Mouse (Mus musculus) CH12.LX (cell line): ENCODE results near the gene Snx10. TPM values are rescaled to one million over a fixed set of nuclear protein-coding genes. Genes with fewer than 3 reads are reported as not detected.

Source experiments
- DNase-seq: peaks from one replicate; pipeline ENCODE4 v3.0.0-alpha.2; 2013; ENCODE audit errors: extremely low read depth
- H3K27ac ChIP-seq: 2 replicates; pipeline ENCODE4 v1.5.1; 2012; ENCODE audit warnings: low read depth, mild to moderate bottlenecking, control low read depth, moderate library complexity; ENCODE audit not compliant: insufficient read depth
- H3K27me3 ChIP-seq: replicated peaks from 2 replicates; pipeline ENCODE3; 2012; ENCODE audit warnings: inconsistent platforms
- H3K36me3 ChIP-seq, 2 experiments: replicated peaks in 1 of 2; 2 replicates each; pipeline versions ENCODE3 to v1.6.1; 2012; ENCODE audit warnings: inconsistent platforms in 1 of 2, low read length in 1 of 2, mild to moderate bottlenecking in 1 of 2, mixed read lengths in 1 of 2, moderate library complexity in 1 of 2; ENCODE audit not compliant: control insufficient read depth in 1 of 2, insufficient read depth in 1 of 2
- H3K4me1 ChIP-seq, 2 experiments: 2 replicates each; pipeline ENCODE4 v1.6.1; 2012; ENCODE audit warnings: inconsistent platforms in 1 of 2, moderate library complexity in 1 of 2; ENCODE audit not compliant: insufficient read depth in 2 of 2, control insufficient read depth in 1 of 2
- H3K4me2 ChIP-seq: 2 replicates; pipeline ENCODE4 v1.6.1; 2012; ENCODE audit warnings: low read depth, mild to moderate bottlenecking, control low read depth; ENCODE audit not compliant: poor library complexity, insufficient read depth, severe bottlenecking
- H3K4me3 ChIP-seq, 3 experiments: fragments of 150-350 bp in 1 of 3; sonication (generic) in 1 of 3; replicated peaks in 1 of 3; 2 replicates each; pipeline versions ENCODE3 to v1.5.1; 2011 to 2012; ENCODE audit warnings: low read depth in 2 of 3, low read length in 2 of 3, mild to moderate bottlenecking in 2 of 3, moderate library complexity in 2 of 3, control low read depth in 1 of 3, improper control_type of control experiment in 1 of 3, inconsistent platforms in 1 of 3, mixed read lengths in 1 of 3; ENCODE audit not compliant: poor library complexity in 1 of 3
- H3K79me2 ChIP-seq: replicated peaks from 2 replicates; pipeline ENCODE4 v1.6.1; 2012; ENCODE audit warnings: mild to moderate bottlenecking, moderate library complexity; ENCODE audit not compliant: control insufficient read depth, poor library complexity, insufficient read depth, severe bottlenecking; ENCODE audit errors: extremely low read depth
- H3K9ac ChIP-seq: 2 replicates; pipeline ENCODE4 v1.6.1; 2012; ENCODE audit warnings: low read depth, mild to moderate bottlenecking, control low read depth, moderate library complexity; ENCODE audit not compliant: insufficient read depth
- H3K9me3 ChIP-seq: replicated peaks from 2 replicates; pipeline ENCODE3; 2012; ENCODE audit warnings: low read length, inconsistent platforms, mixed read lengths
- CHD1 ChIP-seq: IDR thresholded peaks from 2 replicates; pipeline ENCODE4 v1.6.1; 2012; ENCODE audit warnings: low read depth, low read length, improper control_type of control experiment, inconsistent platforms
- CTCF ChIP-seq, 2 experiments: IDR thresholded peaks in 1 of 2; conservative IDR thresholded peaks in 1 of 2; 2 replicates each; pipeline ENCODE4 v1.5.1; 2011 to 2012; ENCODE audit warnings: low read depth in 2 of 2, low read length in 2 of 2, improper control_type of control experiment in 1 of 2, inconsistent platforms in 1 of 2, mild to moderate bottlenecking in 1 of 2, moderate library complexity in 1 of 2
- ELF1 ChIP-seq: IDR thresholded peaks from 2 replicates; pipeline ENCODE4 v1.6.1; 2014; ENCODE audit warnings: low read depth, mild to moderate bottlenecking, inconsistent platforms, low read length, improper control_type of control experiment
- EP300 ChIP-seq: IDR thresholded peaks from 2 replicates; pipeline ENCODE4 v1.6.1; 2011; ENCODE audit warnings: low read length, improper control_type of control experiment
- ETS1 ChIP-seq: conservative IDR thresholded peaks from 2 replicates; pipeline ENCODE4 v1.6.1; 2012; ENCODE audit warnings: low read depth, mild to moderate bottlenecking, inconsistent platforms, low read length, improper control_type of control experiment, moderate library complexity
- JUN ChIP-seq: IDR thresholded peaks from 2 replicates; pipeline ENCODE4 v1.6.1; 2011; ENCODE audit warnings: low read depth, mild to moderate bottlenecking, low read length, improper control_type of control experiment, moderate library complexity; ENCODE audit not compliant: insufficient read depth
- KAT2A ChIP-seq: IDR thresholded peaks from 2 replicates; pipeline ENCODE4 v1.6.1; 2012; ENCODE audit warnings: low read length, improper control_type of control experiment, inconsistent platforms; ENCODE audit not compliant: insufficient replicate concordance
- NELFE ChIP-seq: IDR thresholded peaks from 2 replicates; pipeline ENCODE4 v1.6.1; 2011; ENCODE audit warnings: low read depth, low read length, improper control_type of control experiment
- NRF1 ChIP-seq: IDR thresholded peaks from 2 replicates; pipeline ENCODE4 v1.6.1; 2014; ENCODE audit warnings: low read depth, mild to moderate bottlenecking, inconsistent platforms, low read length, improper control_type of control experiment, moderate library complexity
- PAX5 ChIP-seq: IDR thresholded peaks from 2 replicates; pipeline ENCODE4 v1.6.1; 2012; ENCODE audit warnings: low read length, inconsistent platforms, mixed read lengths
- POLR2A ChIP-seq: IDR thresholded peaks from 2 replicates; pipeline ENCODE4 v1.6.1; 2011; ENCODE audit warnings: low read depth, mild to moderate bottlenecking, improper control_type of control experiment, low read length
- RAD21 ChIP-seq: IDR thresholded peaks from 2 replicates; pipeline ENCODE4 v1.6.1; 2011; ENCODE audit warnings: low read depth, mild to moderate bottlenecking, low read length, improper control_type of control experiment, moderate library complexity
- SMC3 ChIP-seq: IDR thresholded peaks from 2 replicates; pipeline ENCODE4 v1.6.1; 2011; ENCODE audit warnings: low read depth, low read length, improper control_type of control experiment
- TCF12 ChIP-seq: IDR thresholded peaks from 2 replicates; pipeline ENCODE4 v1.6.1; 2014; ENCODE audit warnings: low read depth, mild to moderate bottlenecking, inconsistent platforms, low read length, improper control_type of control experiment
- UBTF ChIP-seq: IDR thresholded peaks from 2 replicates; pipeline ENCODE4 v1.6.1; 2012; ENCODE audit warnings: low read depth, mild to moderate bottlenecking, inconsistent platforms, low read length, improper control_type of control experiment, moderate library complexity
- USF2 ChIP-seq: conservative IDR thresholded peaks from 2 replicates; pipeline ENCODE4 v1.6.1; 2011; ENCODE audit warnings: low read depth, low read length, improper control_type of control experiment
- ZC3H11A ChIP-seq: IDR thresholded peaks from 2 replicates; pipeline ENCODE4 v1.6.1; 2012; ENCODE audit warnings: low read depth, mild to moderate bottlenecking, inconsistent platforms, low read length, improper control_type of control experiment
- ZKSCAN1 ChIP-seq: IDR thresholded peaks from 2 replicates; pipeline ENCODE4 v1.6.1; 2012; ENCODE audit warnings: low read depth, inconsistent platforms, low read length, improper control_type of control experiment, borderline replicate concordance
- ZMIZ1 ChIP-seq: IDR thresholded peaks from 2 replicates; pipeline ENCODE4 v1.6.1; 2012; ENCODE audit warnings: low read depth, mild to moderate bottlenecking, inconsistent platforms, low read length, improper control_type of control experiment
- ZNF384 ChIP-seq: IDR thresholded peaks from 2 replicates; pipeline ENCODE4 v1.6.1; 2012; ENCODE audit warnings: low read depth, low read length, improper control_type of control experiment, inconsistent platforms
- dilution Hi-C: fragments of 300-500 bp; cut with MboI; formaldehyde crosslinking; loops from 2 replicates; pipeline ENCODE4 v1.14.3; 2020; ENCODE audit warnings: low sequenced_read_pairs; ENCODE audit not compliant: extremely low pct_unique_long_range_greater_than_20kb, extremely low pct_ligation_motif_present
- in situ Hi-C: fragments of 300-500 bp; cut with MboI; formaldehyde crosslinking; loops from 3 replicates; pipeline ENCODE4 v1.14.3; 2019; ENCODE audit warnings: low sequenced_read_pairs, low pct_ligation_motif_present, low pct_unique_long_range_greater_than_20kb, mixed read lengths
- polyA plus RNA-seq: library from polyadenylated mRNA; unstranded; fragments of >175 nt; gene quantifications from 2 replicates; pipeline ENCODE4 v1.2.1, GENCODE M21; 2012; ENCODE audit warnings: low read depth; ENCODE audit not compliant: insufficient read length
- total RNA-seq, 2 experiments: library from RNA; depleted of rRNA; stranded (reverse); fragments of 300-350 nt in 1 of 2; fragments of >200 nt in 1 of 2; gene quantifications; 2 replicates each; pipeline ENCODE4 v1.2.3; 2012 to 2014

Snx10 gene
- total and polyA plus RNA-seq, 3 experiments, result 27.6 to 84.7 (median 46.2) TPM

DNA sequence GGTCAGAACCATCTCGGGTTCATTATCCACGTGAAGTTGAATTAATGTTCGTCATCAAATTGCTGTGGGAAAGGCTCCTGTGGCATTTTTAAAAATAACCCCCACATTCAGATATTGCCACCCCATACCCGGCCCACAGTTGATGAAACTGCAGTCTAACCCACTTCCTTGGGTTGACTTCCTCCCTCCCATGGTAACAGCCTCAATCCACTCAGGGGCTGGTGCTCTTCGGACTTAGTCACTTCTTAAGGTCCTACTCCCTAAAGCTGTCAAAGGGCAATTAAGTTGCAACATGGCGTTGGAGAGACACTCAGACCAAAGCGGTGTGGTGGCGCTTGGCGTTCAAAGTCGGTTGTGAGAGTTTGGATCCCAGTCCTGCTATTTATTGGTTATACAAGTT lies 80.0 kb downstream of the Snx10 start:
- Histone ChIP-seq H3K4me1 (no peaks in the 10 kb centered on the region), H3K79me2 (no peaks in the 10 kb centered on the region), H3K9me3 (peaks cover 2% of the 10 kb centered on the region), H3K9ac (no peak overlapping the region), H3K27ac (no peak overlapping the region), H3K4me2 (no peak overlapping the region), H3K4me3 (no peak overlapping the region)
- dilution Hi-C loops, result no loop called here
- no peak for DNase-seq
- in situ Hi-C loops, result no loop called here
- TF ChIP-seq ELF1 (no peak), TCF12 (no peak), ZNF384 (no peak), ZKSCAN1 (no peak), UBTF (no peak), ZMIZ1 (no peak), CTCF (conservative IDR thresholded peaks at IDR 0.05 in 1 of 2, IDR thresholded peaks at IDR 0.05 in 1 of 2; ENCODE audit: low read depth in 2 of 2, low read length in 2 of 2) (no peak), JUN (no peak), ETS1 (no peak), NELFE (no peak), RAD21 (no peak), USF2 (no peak), CHD1 (no peak), NRF1 (no peak), SMC3 (no peak), PAX5 (no peak), POLR2A (no peak)
- TF ChIP-seq, all 38 proteins: peak for 0
- H3K27me3 ChIP-seq, result no peaks in the 10 kb centered on the region
- H3K36me3 ChIP-seq, result no peaks in the 10 kb centered on the region

DNA sequence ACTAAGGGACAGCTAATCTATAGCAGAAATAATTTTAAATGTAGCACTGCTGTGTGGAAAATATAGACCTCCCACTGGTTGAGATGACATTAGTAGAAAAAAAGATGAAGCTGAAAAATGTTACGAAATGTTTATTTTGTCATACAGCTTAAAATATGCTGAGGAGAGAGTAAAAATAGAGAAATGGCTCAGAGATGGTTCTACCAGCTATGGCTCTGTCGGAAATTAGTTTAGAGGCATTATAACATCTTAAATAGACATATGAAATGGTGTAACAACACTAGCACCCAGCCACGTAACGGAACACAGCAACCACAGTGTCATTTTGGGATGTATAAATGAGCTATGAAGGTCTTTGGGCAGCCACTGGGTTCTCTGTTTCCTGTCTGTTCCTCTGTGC lies 82.5 kb downstream of the Snx10 start:
- Histone ChIP-seq H3K4me3 (no peak overlapping the region), H3K79me2 (no peaks in the 10 kb centered on the region), H3K27ac (no peak overlapping the region), H3K9ac (no peak overlapping the region), H3K4me1 (no peaks in the 10 kb centered on the region), H3K9me3 (peaks cover 2% of the 10 kb centered on the region), H3K36me3 (no peaks in the 10 kb centered on the region), H3K4me2 (no peak overlapping the region), H3K27me3 (no peaks in the 10 kb centered on the region)
- dilution Hi-C loops (no loop called here), in situ Hi-C loops (no loop called here)
- TF ChIP-seq ZC3H11A (no peak), POLR2A (no peak), NRF1 (no peak), KAT2A (no peak), PAX5 (no peak), EP300 (no peak)
- DNase-seq, result no peak
